8 mouse cellular contexts compared by ENCODE assay signal in genomic region chr6:108306240-108306639, GRCm38 (mm10).
DNase-seq lines count a peak whose midpoint lies in the region; ATAC-seq and TF ChIP-seq lines count a peak whose summit lies in the region.

No protein-coding gene starts in this region.

- peak; percentile 76; the same call in 1 of the 2 replicates for ATAC-seq in lung, embryonic 15.5 days (ENCODE audit: borderline replicate concordance, extremely low read depth, low FRiP score, low TSS enrichment)
- ATAC-seq in midbrain, embryonic 14.5 days (ENCODE audit: low FRiP score, low TSS enrichment): no peak

- intact Hi-C loops in gastrocnemius, postnatal 36 days (cut with DNase I): loop anchor here (10.0 kb wide), 1 partner anchor 91 kb away; the partner anchor contains the start of gene Itpr1

- no peak for TF ChIP-seq POLR2A in spleen, adult 2 months (IDR thresholded peaks at IDR 0.05; ENCODE audit: low read depth, low read length)

- peaks cover 8% of the 10 kb centered on the region for H3K4me1 ChIP-seq in spleen, adult 2 months (ENCODE audit: control insufficient read depth, insufficient read depth, insufficient read length)
- peaks cover 21% of the 10 kb centered on the region; the same call in 1 of the 2 replicates for H3K4me1 ChIP-seq in lung, embryonic 15.5 days
- H3K4me1 ChIP-seq in midbrain, embryonic 14.5 days (ENCODE audit: control insufficient read depth, insufficient read depth, low read length): no peaks in the 10 kb centered on the region; the same call in 1 of the 2 replicates

- no peaks in the 10 kb centered on the region for H3K27me3 ChIP-seq in spleen, adult 2 months (ENCODE audit: control insufficient read depth, insufficient read depth, low read length)
- no peaks in the 10 kb centered on the region for H3K27me3 ChIP-seq in lung, embryonic 15.5 days
- H3K27me3 ChIP-seq in midbrain, embryonic 14.5 days (ENCODE audit: control insufficient read depth, insufficient read depth, low read length): no peaks in the 10 kb centered on the region

- peak overlapping the region; percentile 59 for H3K27ac ChIP-seq in spleen, adult 2 months (ENCODE audit: insufficient read depth, low read length)
- H3K27ac ChIP-seq in lung, embryonic 15.5 days: peak overlapping the region; percentile 76
- H3K27ac ChIP-seq in midbrain, embryonic 14.5 days (replicated peaks; ENCODE audit: low read depth, low read length): no peak overlapping the region

- H3K4me2 ChIP-seq in lung, embryonic 15.5 days: peak overlapping the region; percentile 44
- H3K4me2 ChIP-seq in midbrain, embryonic 14.5 days (ENCODE audit: low read length): no peak overlapping the region

- no peak for DNase-seq in spleen, adult 2 months (ENCODE audit: low read depth in 1 of 2, low spot score in 2 of 2)
- DNase-seq in spleen, adult 18-20 months: no peak
- peak; percentile 11 to 40 for DNase-seq in gastrocnemius, postnatal 36 days
- peak; percentile 70 for DNase-seq in kidney, adult 9 months
- DNase-seq in testis, postnatal 14 days (ENCODE audit: low spot score): peak; percentile 21
- no peak for DNase-seq in cerebellum, postnatal 25 days
- no peak for DNase-seq in midbrain, embryonic 14.5 days

- no peaks in the 10 kb centered on the region for H3K36me3 ChIP-seq in spleen, adult 2 months (ENCODE audit: control insufficient read depth, insufficient read depth, low read length)
- no peaks in the 10 kb centered on the region for H3K36me3 ChIP-seq in lung, embryonic 15.5 days
- no peaks in the 10 kb centered on the region for H3K36me3 ChIP-seq in midbrain, embryonic 14.5 days (ENCODE audit: control insufficient read depth, insufficient read depth, low read length)

- no peak overlapping the region for H3K9ac ChIP-seq in lung, embryonic 15.5 days
- H3K9ac ChIP-seq in midbrain, embryonic 14.5 days (replicated peaks; ENCODE audit: low read length): no peak overlapping the region

- no peak for TF ChIP-seq CTCF in spleen, adult 2 months (IDR thresholded peaks at IDR 0.05; ENCODE audit: extremely low read depth, insufficient read depth, insufficient read length, insufficient replicate concordance)

- H3K9me3 ChIP-seq in lung, embryonic 15.5 days: no peaks in the 10 kb centered on the region
- H3K9me3 ChIP-seq in midbrain, embryonic 14.5 days (ENCODE audit: control insufficient read depth, low read length): no peaks in the 10 kb centered on the region

- 66% methylated on average over 11 of the region's 11 CpGs for WGBS in spleen, adult 2 months
- WGBS in lung, embryonic 15.5 days: 23% methylated on average over 11 of the region's 11 CpGs
- WGBS in midbrain, embryonic 14.5 days: 77% methylated on average over 11 of the region's 11 CpGs

- H3K4me3 ChIP-seq in spleen, adult 2 months (ENCODE audit: extremely low read depth, insufficient read depth, insufficient read length): no peak overlapping the region
- no peak overlapping the region; the same call in 1 of the 2 replicates for H3K4me3 ChIP-seq in lung, embryonic 15.5 days
- H3K4me3 ChIP-seq in midbrain, embryonic 14.5 days (replicated peaks; ENCODE audit: low read depth, low read length): no peak overlapping the region

Comparison
In these comparisons a context has a peak if more than half of its experiments do, and no peak if none do; other contexts are left out.
1. DNase-seq: peak in gastrocnemius, postnatal 36 days (2 of 2), kidney, adult 9 months (single experiment) and testis, postnatal 14 days (single experiment); none in spleen, adult 2 months (0 of 2), spleen, adult 18-20 months (0 of 2), cerebellum, postnatal 25 days (0 of 2) and midbrain, embryonic 14.5 days (single experiment).